Mouse (Mus musculus): ENCODE measurements around the gene Hsd3b7. TPM values are rescaled to one million over a fixed set of nuclear protein-coding genes. Genes with fewer than 3 reads are reported as not detected.
"Not testable (repeated sequence)": the region's sequence is repeated elsewhere in the genome, so short reads cannot be mapped to it uniquely, and the experiment has no call there.

Gene Hsd3b7
- polyA plus RNA-seq, 1 experiment from 2014 or later: 9.8 TPM

- no peaks in the 10 kb centered on the region for H3K27me3 ChIP-seq (replicated peaks)
- no peak overlapping the region for H3K4me3 ChIP-seq (replicated peaks)
- H3K27ac ChIP-seq (replicated peaks): peak overlapping the region; percentile 45; the same call in 1 of the 2 replicates
- H3K4me1 ChIP-seq: peaks cover 32% of the 10 kb centered on the region
- H3K36me3 ChIP-seq: peaks cover 58% of the 10 kb centered on the region
- 93% methylated on average over 19 of the region's 19 CpGs for WGBS
- no peaks in the 10 kb centered on the region for H3K9me3 ChIP-seq (replicated peaks)
- ATAC-seq (ENCODE audit: low FRiP score): no peak
- H3K4me2 ChIP-seq: no peak overlapping the region
- no peak overlapping the region for H3K9ac ChIP-seq (replicated peaks)
These were observed 32.6 kb upstream of the Hsd3b7 start for GRCm38 (mm10) chr7:127767671-127768345.

GRCm38 (mm10) chr7:127768346-127768996 lies 31.9 kb upstream of the Hsd3b7 start:
- Histone ChIP-seq H3K27ac (replicated peaks) (peak overlapping the region; percentile 45), H3K9me3 (replicated peaks) (no peaks in the 10 kb centered on the region), H3K4me1 (peaks cover 32% of the 10 kb centered on the region), H3K27me3 (replicated peaks) (no peaks in the 10 kb centered on the region), H3K36me3 (peaks cover 54% of the 10 kb centered on the region), H3K4me3 (replicated peaks) (no peak overlapping the region; the same call in 1 of the 2 replicates), H3K4me2 (no peak overlapping the region), H3K9ac (replicated peaks) (no peak overlapping the region)
- WGBS: 50% methylated on average over 12 of the region's 13 CpGs
- peak; percentile 16 for ATAC-seq (ENCODE audit: low FRiP score)

GRCm38 (mm10) chr7:127768997-127769593 lies 31.3 kb upstream of the Hsd3b7 start:
- peak overlapping the region; percentile 77 for H3K4me2 ChIP-seq
- no peaks in the 10 kb centered on the region for H3K27me3 ChIP-seq (replicated peaks)
- peaks cover 48% of the 10 kb centered on the region for H3K36me3 ChIP-seq
- peak overlapping the region; percentile 43; the same call in 1 of the 2 replicates for H3K9ac ChIP-seq (replicated peaks)
- no peaks in the 10 kb centered on the region for H3K9me3 ChIP-seq (replicated peaks)
- peak; percentile 87 for ATAC-seq (ENCODE audit: low FRiP score)
- H3K4me1 ChIP-seq: peaks cover 35% of the 10 kb centered on the region
- H3K4me3 ChIP-seq (replicated peaks): peak overlapping the region; percentile 51
- H3K27ac ChIP-seq (replicated peaks): peak overlapping the region; percentile 82
- WGBS: under 1% methylated on average over 16 of the region's 16 CpGs

GRCm38 (mm10) chr7:127769651-127770038 lies 30.8 kb upstream of the Hsd3b7 start, which contains the start of gene Orai3:
Orai3 (plus strand) TSS chr7:127769815.
- H3K27ac ChIP-seq (replicated peaks): peak within 1 kb of the TSS; percentile 82
- ATAC-seq (ENCODE audit: low FRiP score): peak; percentile 63
- H3K4me3 ChIP-seq (replicated peaks): peak within 1 kb of the TSS; percentile 51
- peak within 1 kb of the TSS; percentile 60 for H3K9ac ChIP-seq (replicated peaks)
- 0% methylated on average over 24 of the region's 24 CpGs for WGBS
- no peaks in the 10 kb centered on the region for H3K27me3 ChIP-seq (replicated peaks)
- H3K36me3 ChIP-seq: peaks cover 42% of the 10 kb centered on the region
- peaks cover 35% of the 10 kb centered on the region for H3K4me1 ChIP-seq
- no peaks in the 10 kb centered on the region for H3K9me3 ChIP-seq (replicated peaks)
- H3K4me2 ChIP-seq: peak within 1 kb of the TSS; percentile 77

- Histone ChIP-seq H3K36me3 (peaks cover 36% of the 10 kb centered on the region), H3K27ac (replicated peaks) (peak overlapping the region; percentile 82), H3K4me1 (peaks cover 35% of the 10 kb centered on the region), H3K4me3 (replicated peaks) (peak overlapping the region; percentile 51), H3K27me3 (replicated peaks) (no peaks in the 10 kb centered on the region), H3K4me2 (peak overlapping the region; percentile 77), H3K9ac (replicated peaks) (peak overlapping the region; percentile 60), H3K9me3 (replicated peaks) (no peaks in the 10 kb centered on the region)
- 5% methylated on average over 27 of the region's 27 CpGs for WGBS
- peak; percentile 13; the same call in 1 of the 2 replicates for ATAC-seq (ENCODE audit: low FRiP score)
These were observed 30.1 kb upstream of the Hsd3b7 start for GRCm38 (mm10) chr7:127770039-127770905.

GRCm38 (mm10) chr7:127771262-127771661 lies 29.1 kb upstream of the Hsd3b7 start:
- Histone ChIP-seq H3K27ac (replicated peaks) (no peak overlapping the region), H3K4me1 (peaks cover 41% of the 10 kb centered on the region), H3K9ac (replicated peaks) (no peak overlapping the region), H3K9me3 (replicated peaks) (no peaks in the 10 kb centered on the region), H3K36me3 (peaks cover 26% of the 10 kb centered on the region), H3K4me2 (0 out of 2 replicates have a peak overlapping the region, but pooled peaks have one; percentile 77), H3K27me3 (replicated peaks) (no peaks in the 10 kb centered on the region), H3K4me3 (replicated peaks) (no peak overlapping the region)
- 74% methylated on average over 5 of the region's 5 CpGs for WGBS
- no peak for ATAC-seq (ENCODE audit: low FRiP score)

GRCm38 (mm10) chr7:127772080-127772479 lies 28.3 kb upstream of the Hsd3b7 start:
- Histone ChIP-seq H3K36me3 (peaks cover 18% of the 10 kb centered on the region), H3K4me1 (peaks cover 41% of the 10 kb centered on the region), H3K9me3 (replicated peaks) (no peaks in the 10 kb centered on the region), H3K27ac (replicated peaks) (no peak overlapping the region), H3K9ac (replicated peaks) (no peak overlapping the region), H3K4me2 (no peak overlapping the region), H3K27me3 (replicated peaks) (no peaks in the 10 kb centered on the region), H3K4me3 (replicated peaks) (no peak overlapping the region)
- WGBS: 86% methylated on average over 3 of the region's 3 CpGs
- no peak for ATAC-seq (ENCODE audit: low FRiP score)

GRCm38 (mm10) chr7:127772557-127772956 lies 27.8 kb upstream of the Hsd3b7 start:
- Histone ChIP-seq H3K4me1 (peaks cover 41% of the 10 kb centered on the region), H3K27ac (replicated peaks) (no peak overlapping the region), H3K9me3 (replicated peaks) (no peaks in the 10 kb centered on the region), H3K4me2 (no peak overlapping the region), H3K36me3 (peaks cover 13% of the 10 kb centered on the region), H3K27me3 (replicated peaks) (no peaks in the 10 kb centered on the region), H3K9ac (replicated peaks) (no peak overlapping the region), H3K4me3 (replicated peaks) (no peak overlapping the region)
- 78% methylated on average over 1 of the region's 1 CpGs for WGBS
- ATAC-seq (ENCODE audit: low FRiP score): no peak

GRCm38 (mm10) chr7:127773664-127774384 lies 26.6 kb upstream of the Hsd3b7 start:
- H3K4me3 ChIP-seq (replicated peaks): no peak overlapping the region
- H3K36me3 ChIP-seq: peaks cover under 1% of the 10 kb centered on the region; the same call in 1 of the 2 replicates
- ATAC-seq (ENCODE audit: low FRiP score): no peak
- no peak overlapping the region for H3K27ac ChIP-seq (replicated peaks)
- H3K4me1 ChIP-seq: peaks cover 44% of the 10 kb centered on the region
- H3K4me2 ChIP-seq: no peak overlapping the region
- no peaks in the 10 kb centered on the region for H3K27me3 ChIP-seq (replicated peaks)
- 40% methylated on average over 9 of the region's 9 CpGs for WGBS
- H3K9me3 ChIP-seq (replicated peaks): no peaks in the 10 kb centered on the region
- no peak overlapping the region for H3K9ac ChIP-seq (replicated peaks)

- ATAC-seq (ENCODE audit: low FRiP score); H3K27me3 ChIP-seq (replicated peaks); H3K9me3 ChIP-seq (replicated peaks): not testable (repeated sequence)
- Histone ChIP-seq H3K9ac (replicated peaks) (peak overlapping the region; percentile 86; the same call in 1 of the 2 replicates), H3K4me3 (replicated peaks) (peak overlapping the region; percentile 88), H3K4me2 (peak overlapping the region; percentile 86), H3K36me3 (peaks cover 19% of the 10 kb centered on the region), H3K4me1 (peaks cover 27% of the 10 kb centered on the region), H3K27ac (replicated peaks) (peak overlapping the region; percentile 98)
- WGBS: 72% methylated on average over 7 of the region's 7 CpGs
These were observed 24.6 kb upstream of the Hsd3b7 start for GRCm38 (mm10) chr7:127775837-127776236.

All from neural tube, embryonic 15.5 days (tissue).